Mouse (Mus musculus) spleen, adult 2 months (tissue): Measurements from ENCODE around the gene Gmnn.

Source experiments
- CTCF ChIP-seq: fragments of 200-500 bp; IDR thresholded peaks from 2 replicates; pipeline ENCODE4 v1.5.1; 2011; ENCODE audit warnings: mild to moderate bottlenecking, inconsistent platforms; ENCODE audit not compliant: insufficient read depth, insufficient read length, insufficient replicate concordance; ENCODE audit errors: extremely low read depth
- POLR2A ChIP-seq: fragments of 200-500 bp; IDR thresholded peaks from 2 replicates; pipeline ENCODE4 v1.6.1; 2011; ENCODE audit warnings: low read depth, low read length, inconsistent platforms

GRCm38 (mm10) chr13:24729128-24729527, 32.6 kb downstream of the Gmnn start:
- TF ChIP-seq CTCF, result no peak
- no peak for TF ChIP-seq POLR2A
